Mouse (Mus musculus): Measurements from ENCODE around the gene Cplx3. TPM values are rescaled to one million over a fixed set of nuclear protein-coding genes. Genes with fewer than 3 reads are reported as not detected.

Cplx3 gene
- polyA plus RNA-seq, 1 experiment from 2014 or later = not detected

- H3K36me3 ChIP-seq = no peaks in the 10 kb centered on the region
- H3K27me3 ChIP-seq (replicated peaks) = no peaks in the 10 kb centered on the region
- 0 out of 2 replicates have a peak, but pooled peaks cover 2% of the 10 kb centered on the region for H3K4me1 ChIP-seq
- H3K4me3 ChIP-seq = no peak overlapping the region
- no peak overlapping the region for H3K4me2 ChIP-seq
- no peak for ATAC-seq (ENCODE audit: extremely low read depth, insufficient number of reproducible peaks, low FRiP score, low TSS enrichment)
- no peaks in the 10 kb centered on the region for H3K9me3 ChIP-seq
- no peak overlapping the region for H3K9ac ChIP-seq
- WGBS = 70% methylated on average over 8 of the region's 8 CpGs
- H3K27ac ChIP-seq (replicated peaks) = no peak overlapping the region
Measured at GRCm38 (mm10) chr9:57617556-57618169, 11.6 kb upstream of the Cplx3 start.

- Histone ChIP-seq H3K36me3 (no peaks in the 10 kb centered on the region), H3K4me1 (0 out of 2 replicates have a peak, but pooled peaks cover 3% of the 10 kb centered on the region), H3K27ac (replicated peaks) (no peak overlapping the region), H3K4me2 (no peak overlapping the region), H3K27me3 (replicated peaks) (peaks cover 6% of the 10 kb centered on the region; the same call in 1 of the 2 replicates), H3K9me3 (no peaks in the 10 kb centered on the region), H3K9ac (no peak overlapping the region), H3K4me3 (no peak overlapping the region)
- 72% methylated on average over 4 of the region's 4 CpGs for WGBS
- ATAC-seq (ENCODE audit: extremely low read depth, insufficient number of reproducible peaks, low FRiP score, low TSS enrichment) = no peak
Measured at GRCm38 (mm10) chr9:57614786-57615185, 8.7 kb upstream of the Cplx3 start.

DNA sequence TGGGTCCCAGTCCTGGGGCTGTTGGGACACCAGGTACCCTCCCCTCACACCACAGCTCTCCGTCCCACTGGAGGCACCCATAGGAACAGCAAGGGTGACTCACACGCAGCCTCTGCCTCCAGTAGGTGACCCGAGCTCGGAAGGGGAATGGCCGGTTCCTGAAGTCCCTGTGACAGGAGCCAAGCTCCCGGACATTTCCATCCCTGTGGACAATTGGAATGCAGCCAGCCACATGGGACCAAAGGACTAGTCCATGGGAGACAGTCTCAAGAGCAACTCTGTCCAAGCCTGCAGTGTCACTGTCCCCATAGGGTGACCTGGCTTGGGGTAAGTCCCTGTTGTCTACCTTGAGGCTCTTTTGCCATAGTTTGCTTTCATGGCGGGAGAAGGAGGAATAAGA lies 7.9 kb upstream of the Cplx3 start:
- 69% methylated on average over 7 of the region's 7 CpGs for WGBS

DNA sequence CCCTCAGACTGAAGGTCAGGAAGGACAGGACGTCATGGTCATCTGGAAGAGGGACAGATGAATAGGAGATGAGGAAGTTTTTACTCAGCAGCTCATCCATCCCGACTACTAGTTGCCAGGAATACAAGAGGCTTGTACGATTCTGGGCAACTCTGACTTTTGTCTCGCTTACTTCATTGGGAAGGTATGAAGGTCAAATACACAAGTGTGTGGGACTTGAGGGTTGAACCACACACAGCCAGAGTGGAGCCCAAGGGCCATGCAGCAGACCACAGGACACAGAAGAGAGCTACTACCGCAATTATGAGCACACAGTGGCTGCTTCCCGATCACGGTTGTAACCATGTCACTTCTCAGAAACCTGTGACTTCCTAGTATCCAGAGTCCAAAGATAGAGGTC lies 6.5 kb upstream of the Cplx3 start:
- no peak for ATAC-seq (ENCODE audit: extremely low read depth, insufficient number of reproducible peaks, low FRiP score, low TSS enrichment)
- Histone ChIP-seq H3K27ac (replicated peaks) (no peak overlapping the region), H3K9ac (no peak overlapping the region), H3K4me1 (0 out of 2 replicates have a peak, but pooled peaks cover 3% of the 10 kb centered on the region), H3K36me3 (no peaks in the 10 kb centered on the region), H3K9me3 (no peaks in the 10 kb centered on the region), H3K27me3 (replicated peaks) (peaks cover 25% of the 10 kb centered on the region), H3K4me3 (no peak overlapping the region), H3K4me2 (no peak overlapping the region)
- WGBS = 52% methylated on average over 7 of the region's 7 CpGs

More for the DNA sequence above, 7.9 kb upstream of the Cplx3 start:
- no peak overlapping the region for H3K9ac ChIP-seq
- H3K4me2 ChIP-seq = no peak overlapping the region
- H3K9me3 ChIP-seq = no peaks in the 10 kb centered on the region
- H3K27me3 ChIP-seq (replicated peaks) = peaks cover 14% of the 10 kb centered on the region
- ATAC-seq (ENCODE audit: extremely low read depth, insufficient number of reproducible peaks, low FRiP score, low TSS enrichment) = no peak
- H3K4me3 ChIP-seq = no peak overlapping the region
- H3K27ac ChIP-seq (replicated peaks) = no peak overlapping the region
- 0 out of 2 replicates have a peak, but pooled peaks cover 3% of the 10 kb centered on the region for H3K4me1 ChIP-seq
- H3K36me3 ChIP-seq = no peaks in the 10 kb centered on the region

- Histone ChIP-seq H3K36me3 (no peaks in the 10 kb centered on the region), H3K4me3 (no peak overlapping the region), H3K9me3 (no peaks in the 10 kb centered on the region), H3K9ac (no peak overlapping the region), H3K27ac (replicated peaks) (no peak overlapping the region), H3K27me3 (replicated peaks) (peaks cover 47% of the 10 kb centered on the region), H3K4me2 (no peak overlapping the region), H3K4me1 (peaks cover 9% of the 10 kb centered on the region)
- no peak for ATAC-seq (ENCODE audit: extremely low read depth, insufficient number of reproducible peaks, low FRiP score, low TSS enrichment)
- WGBS = 51% methylated on average over 3 of the region's 3 CpGs
Measured at GRCm38 (mm10) chr9:57610359-57610826, 4.3 kb upstream of the Cplx3 start.

DNA sequence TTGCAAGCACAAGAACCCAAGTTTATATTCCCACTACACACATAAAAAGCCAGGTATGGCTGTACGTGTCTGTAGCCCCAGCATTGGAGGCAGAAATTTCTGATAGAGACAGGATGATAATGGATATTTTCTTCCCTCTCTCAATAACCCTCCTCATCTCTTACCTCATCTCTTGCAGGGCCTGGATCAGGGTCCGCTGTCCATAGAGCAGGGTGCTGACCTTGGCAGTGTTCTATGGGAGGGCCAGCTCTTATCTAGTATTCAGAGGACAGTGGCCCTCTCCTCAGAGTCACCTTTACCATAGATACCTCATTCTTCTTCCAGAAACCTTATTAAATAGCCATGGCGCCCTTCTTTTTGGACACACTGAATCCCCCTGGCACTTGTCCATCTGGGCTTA lies 3.7 kb upstream of the Cplx3 start:
- no peak overlapping the region for H3K4me2 ChIP-seq
- peaks cover 52% of the 10 kb centered on the region for H3K27me3 ChIP-seq (replicated peaks)
- WGBS = 42% methylated on average over 3 of the region's 3 CpGs
- ATAC-seq (ENCODE audit: extremely low read depth, insufficient number of reproducible peaks, low FRiP score, low TSS enrichment) = no peak
- H3K36me3 ChIP-seq = no peaks in the 10 kb centered on the region
- no peak overlapping the region for H3K9ac ChIP-seq
- no peaks in the 10 kb centered on the region for H3K9me3 ChIP-seq
- H3K27ac ChIP-seq (replicated peaks) = no peak overlapping the region
- H3K4me1 ChIP-seq = peaks cover 9% of the 10 kb centered on the region
- no peak overlapping the region for H3K4me3 ChIP-seq

- H3K9ac ChIP-seq = no peak overlapping the region
- peaks cover 65% of the 10 kb centered on the region for H3K27me3 ChIP-seq (replicated peaks)
- H3K27ac ChIP-seq (replicated peaks) = no peak overlapping the region
- ATAC-seq (ENCODE audit: extremely low read depth, insufficient number of reproducible peaks, low FRiP score, low TSS enrichment) = no peak
- H3K9me3 ChIP-seq = no peaks in the 10 kb centered on the region
- no peak overlapping the region for H3K4me2 ChIP-seq
- H3K4me3 ChIP-seq = no peak overlapping the region
- H3K36me3 ChIP-seq = no peaks in the 10 kb centered on the region
- peaks cover 25% of the 10 kb centered on the region for H3K4me1 ChIP-seq
- 19% methylated on average over 9 of the region's 9 CpGs for WGBS
Measured at GRCm38 (mm10) chr9:57605503-57605902, 578 bp downstream of the Cplx3 start.

DNA sequence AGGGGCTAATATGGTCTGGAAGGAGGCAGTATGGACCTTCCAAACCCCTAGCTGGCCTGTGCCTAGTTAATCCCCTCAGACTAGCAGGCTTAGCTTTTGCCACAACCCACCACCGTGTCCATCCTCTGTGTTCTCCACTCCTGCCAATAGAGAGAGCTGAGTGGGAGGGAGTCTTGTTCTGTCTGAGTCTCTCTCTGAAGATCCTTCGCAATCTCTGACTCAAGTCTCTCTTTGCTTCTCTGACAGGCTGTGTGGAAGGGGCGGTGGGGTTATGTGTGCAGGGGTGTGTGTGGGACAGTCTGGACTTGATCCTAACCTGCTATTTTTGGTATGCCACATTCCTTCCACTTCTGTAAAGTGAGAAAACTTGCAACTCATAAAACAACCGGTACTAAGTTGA lies 1.2 kb downstream of the Cplx3 start:
- peaks cover 60% of the 10 kb centered on the region for H3K27me3 ChIP-seq (replicated peaks)
- ATAC-seq (ENCODE audit: extremely low read depth, insufficient number of reproducible peaks, low FRiP score, low TSS enrichment) = no peak
- WGBS = 60% methylated on average over 4 of the region's 4 CpGs
- no peak overlapping the region for H3K4me2 ChIP-seq
- no peaks in the 10 kb centered on the region for H3K36me3 ChIP-seq
- H3K4me3 ChIP-seq = no peak overlapping the region
- no peaks in the 10 kb centered on the region for H3K9me3 ChIP-seq
- no peak overlapping the region for H3K27ac ChIP-seq (replicated peaks)
- H3K9ac ChIP-seq = no peak overlapping the region
- peaks cover 31% of the 10 kb centered on the region for H3K4me1 ChIP-seq

DNA sequence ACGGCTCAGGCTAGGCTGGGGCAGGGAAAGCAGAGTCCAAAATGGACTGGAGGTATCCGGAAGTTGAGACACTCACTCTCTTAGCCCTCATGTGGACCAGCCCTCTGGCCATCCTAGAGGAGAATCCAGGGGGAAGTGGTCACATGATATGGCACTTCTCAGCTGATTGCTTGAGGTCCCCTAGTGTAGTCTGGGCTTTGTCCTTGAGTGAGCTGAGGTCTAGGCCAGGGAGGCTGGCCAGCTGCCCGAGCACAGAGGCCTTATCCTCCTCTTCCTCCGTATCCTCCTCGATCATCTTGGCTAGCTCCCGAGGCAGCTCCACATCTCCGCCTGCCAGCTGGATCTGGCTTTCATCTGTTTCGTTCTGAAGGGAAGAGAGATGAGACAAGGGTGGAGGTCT lies 4.0 kb downstream of the Cplx3 start:
- H3K4me1 ChIP-seq = peaks cover 59% of the 10 kb centered on the region

DNA sequence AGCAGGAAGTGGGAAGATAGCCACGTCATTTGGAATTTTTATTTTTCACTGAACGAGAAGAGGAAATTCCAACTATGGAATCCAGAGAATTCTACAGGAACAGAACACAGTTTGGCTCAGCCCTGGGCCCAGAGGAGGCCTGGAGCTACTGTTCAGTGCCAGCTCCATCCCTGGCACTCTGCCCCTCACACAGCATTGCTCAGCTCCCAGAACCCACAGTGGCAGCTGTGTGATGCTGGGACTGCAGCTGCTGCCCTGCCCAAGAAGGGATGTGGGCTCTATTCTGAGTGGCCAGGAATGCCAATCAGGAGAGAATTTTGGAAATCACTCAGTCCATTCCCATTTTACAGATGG lies 4.8 kb downstream of the Cplx3 start:
- Histone ChIP-seq H3K27ac (replicated peaks) (no peak overlapping the region), H3K9ac (no peak overlapping the region)

More for the DNA sequence above, 4.0 kb downstream of the Cplx3 start:
- H3K4me3 ChIP-seq = no peak overlapping the region
- WGBS = 25% methylated on average over 8 of the region's 8 CpGs
- H3K27ac ChIP-seq (replicated peaks) = no peak overlapping the region
- peaks cover 35% of the 10 kb centered on the region for H3K27me3 ChIP-seq (replicated peaks)
- H3K4me2 ChIP-seq = no peak overlapping the region
- ATAC-seq (ENCODE audit: extremely low read depth, insufficient number of reproducible peaks, low FRiP score, low TSS enrichment) = no peak
- H3K9me3 ChIP-seq = no peaks in the 10 kb centered on the region
- H3K9ac ChIP-seq = no peak overlapping the region
- H3K36me3 ChIP-seq = no peaks in the 10 kb centered on the region

DNA sequence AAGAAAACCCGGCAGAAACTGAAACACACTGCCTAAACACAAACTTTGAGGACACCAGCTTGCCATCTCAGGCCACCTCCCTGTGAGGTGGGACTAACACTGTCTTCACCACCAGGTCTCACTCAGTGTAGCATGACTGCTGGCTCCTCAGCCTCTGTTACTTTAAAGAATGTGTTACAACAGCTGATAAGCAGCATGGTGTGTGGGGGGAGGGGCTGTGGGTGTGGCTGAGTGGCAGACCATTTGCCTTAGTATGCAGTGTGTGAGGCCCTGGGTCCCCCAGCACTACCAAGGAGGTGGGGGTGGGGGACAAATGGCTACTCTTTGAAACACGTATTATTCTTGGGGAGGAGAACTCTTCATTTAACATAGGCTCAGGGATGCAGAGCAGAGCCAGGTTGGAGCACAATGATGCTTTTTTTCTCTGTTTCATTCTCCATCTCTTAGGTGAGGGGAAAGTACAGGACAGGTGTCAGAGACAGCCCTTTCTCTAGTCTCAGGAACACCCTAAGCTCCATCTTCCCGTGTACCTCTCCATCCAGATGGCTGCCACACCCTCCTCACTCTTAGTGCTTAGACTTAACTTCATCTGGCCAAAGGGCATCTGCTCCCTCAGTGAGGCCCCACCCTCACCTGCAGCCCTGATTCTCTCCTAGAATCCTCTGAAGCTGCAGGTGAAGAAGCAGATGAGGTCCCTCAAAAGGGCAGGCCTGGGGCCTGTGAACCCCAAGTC lies 5.3 kb downstream of the Cplx3 start:
- 1% methylated on average over 3 of the region's 3 CpGs for WGBS
- Histone ChIP-seq H3K4me2 (no peak overlapping the region), H3K9ac (no peak overlapping the region), H3K27ac (replicated peaks) (no peak overlapping the region), H3K27me3 (replicated peaks) (peaks cover 23% of the 10 kb centered on the region), H3K36me3 (peaks cover 7% of the 10 kb centered on the region), H3K9me3 (no peaks in the 10 kb centered on the region), H3K4me1 (peaks cover 53% of the 10 kb centered on the region), H3K4me3 (no peak overlapping the region)
- ATAC-seq (ENCODE audit: extremely low read depth, insufficient number of reproducible peaks, low FRiP score, low TSS enrichment) = no peak

More for the DNA sequence above, 4.8 kb downstream of the Cplx3 start:
- no peak for ATAC-seq (ENCODE audit: extremely low read depth, insufficient number of reproducible peaks, low FRiP score, low TSS enrichment)
- 39% methylated on average over 2 of the region's 2 CpGs for WGBS
- H3K4me1 ChIP-seq = peaks cover 56% of the 10 kb centered on the region
- peaks cover 3% of the 10 kb centered on the region for H3K36me3 ChIP-seq
- no peaks in the 10 kb centered on the region for H3K9me3 ChIP-seq
- peaks cover 27% of the 10 kb centered on the region for H3K27me3 ChIP-seq (replicated peaks)
- no peak overlapping the region for H3K4me3 ChIP-seq
- no peak overlapping the region for H3K4me2 ChIP-seq
